Mouse (Mus musculus) limb, embryonic 12.5 days (tissue): ENCODE measurements around the gene Klf3. TPM values are rescaled to one million over a fixed set of nuclear protein-coding genes. Genes with fewer than 3 reads are reported as not detected.

Source experiments
- ATAC-seq: fragments of 200-750 bp; cut with Nextera tagmentation; 2 replicates; pipeline ENCODE4 v1.8.0; 2017; ENCODE audit warnings: low read depth, moderate TSS enrichment; ENCODE audit not compliant: insufficient number of reproducible peaks, insufficient read depth, low FRiP score, low TSS enrichment
- H3K27ac ChIP-seq: fragments of 300-500 bp; sonication (generic); 2 replicates; pipeline ENCODE4 v1.5.1; 2016; ENCODE audit warnings: mild to moderate bottlenecking, moderate library complexity
- H3K27me3 ChIP-seq: fragments of 300-500 bp; sonication (generic); 2 replicates; pipeline ENCODE4 v1.6.1; 2016; ENCODE audit warnings: mild to moderate bottlenecking, moderate library complexity
- H3K36me3 ChIP-seq: fragments of 300-500 bp; sonication (generic); 2 replicates; pipeline ENCODE4 v1.6.1; 2016; ENCODE audit warnings: mild to moderate bottlenecking, moderate library complexity
- H3K4me1 ChIP-seq: fragments of 300-500 bp; sonication (generic); replicated peaks from 2 replicates; pipeline ENCODE4 v1.6.1; 2016
- H3K4me2 ChIP-seq: fragments of 300-500 bp; sonication (generic); 2 replicates; pipeline ENCODE4 v1.6.1; 2016; ENCODE audit warnings: mild to moderate bottlenecking, moderate library complexity
- H3K4me3 ChIP-seq: fragments of 300-500 bp; sonication (generic); replicated peaks from 2 replicates; pipeline ENCODE4 v1.5.1; 2016; ENCODE audit warnings: mild to moderate bottlenecking
- H3K9ac ChIP-seq: fragments of 300-500 bp; sonication (generic); replicated peaks from 2 replicates; pipeline ENCODE4 v1.6.1; 2016; ENCODE audit warnings: mild to moderate bottlenecking, moderate library complexity
- H3K9me3 ChIP-seq: fragments of 300-500 bp; sonication (generic); 2 replicates; pipeline ENCODE4 v1.6.1; 2016; ENCODE audit warnings: mild to moderate bottlenecking, moderate library complexity
- WGBS: fragments of 180-500 bp; shearing (Covaris S2); methylation state at CpG from one replicate; pipeline ENCODE4 v1.1.7; 2016; 5-methylcytosine and 5-hydroxymethylcytosine counted together
- polyA plus RNA-seq: library from polyadenylated mRNA; unstranded; fragments of >200 nt; fragmentation: Nextera tagmentation; extraction: Ambion mirVana; gene quantifications from 2 replicates; pipeline ENCODE4 v1.2.1, GENCODE M21; 2016

Klf3 gene
- polyA plus RNA-seq, 1 experiment from 2014 or later = 37.8 TPM

- Histone ChIP-seq H3K4me2 (no peak overlapping the region), H3K4me1 (no peaks in the 10 kb centered on the region), H3K36me3 (peaks cover 12% of the 10 kb centered on the region), H3K27ac (no peak overlapping the region), H3K9ac (no peak overlapping the region), H3K9me3 (no peaks in the 10 kb centered on the region), H3K27me3 (no peaks in the 10 kb centered on the region), H3K4me3 (no peak overlapping the region)
- ATAC-seq = no peak
- 88% methylated on average over 4 of the region's 4 CpGs for WGBS
Measured at GRCm38 (mm10) chr5:64835295-64835694, 32.1 kb downstream of the Klf3 start.

GRCm38 (mm10) chr5:64839016-64839599, 35.9 kb downstream of the Klf3 start:
- Histone ChIP-seq H3K9me3 (peaks cover 9% of the 10 kb centered on the region), H3K4me2 (no peak overlapping the region), H3K9ac (no peak overlapping the region), H3K27me3 (no peaks in the 10 kb centered on the region), H3K27ac (no peak overlapping the region), H3K36me3 (no peaks in the 10 kb centered on the region), H3K4me3 (no peak overlapping the region), H3K4me1 (no peaks in the 10 kb centered on the region)
- 84% methylated on average over 6 of the region's 6 CpGs for WGBS
- ATAC-seq = no peak

DNA sequence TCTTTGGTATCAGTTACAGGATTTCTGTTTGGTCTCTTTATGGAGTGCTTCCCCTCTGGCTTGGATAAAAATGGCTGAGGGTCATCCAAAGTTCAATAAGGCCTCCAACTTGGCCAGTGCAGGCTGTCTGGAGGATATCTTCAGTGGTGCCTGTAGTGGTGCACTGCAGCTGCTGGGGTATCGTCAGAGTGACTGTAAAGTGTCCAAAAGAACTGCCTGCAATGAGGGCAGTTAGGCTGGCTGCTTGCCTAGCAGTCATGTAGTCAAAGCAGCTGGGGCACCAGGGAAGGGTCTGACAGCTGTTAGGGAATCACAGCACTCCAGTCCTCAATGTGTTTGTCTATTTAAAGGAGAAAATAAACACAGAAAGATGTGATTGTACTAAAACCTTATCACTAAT, 36.9 kb downstream of the Klf3 start:
- whole genome bisulfite sequencing = 31% methylated on average over 1 of the region's 1 CpGs
- Histone ChIP-seq H3K36me3 (no peaks in the 10 kb centered on the region), H3K9ac (no peak overlapping the region), H3K4me3 (no peak overlapping the region), H3K9me3 (peaks cover 12% of the 10 kb centered on the region), H3K4me2 (no peak overlapping the region), H3K27ac (no peak overlapping the region), H3K27me3 (no peaks in the 10 kb centered on the region), H3K4me1 (no peaks in the 10 kb centered on the region)
- ATAC-seq = no peak

- no peaks in the 10 kb centered on the region for H3K27me3 ChIP-seq
- 93% methylated on average over 3 of the region's 3 CpGs for WGBS
Measured at GRCm38 (mm10) chr5:64844622-64845021, 41.4 kb downstream of the Klf3 start.

GRCm38 (mm10) chr5:64847305-64847704, 44.1 kb downstream of the Klf3 start:
- Histone ChIP-seq H3K4me1 (no peaks in the 10 kb centered on the region), H3K9me3 (peaks cover 12% of the 10 kb centered on the region), H3K4me3 (no peak overlapping the region), H3K27me3 (no peaks in the 10 kb centered on the region), H3K36me3 (no peaks in the 10 kb centered on the region), H3K4me2 (no peak overlapping the region), H3K9ac (no peak overlapping the region), H3K27ac (no peak overlapping the region)
- WGBS = 85% methylated on average over 2 of the region's 2 CpGs
- ATAC-seq = no peak

More at GRCm38 (mm10) chr5:64844622-64845021, 41.4 kb downstream of the Klf3 start:
- peaks cover 12% of the 10 kb centered on the region for H3K9me3 ChIP-seq
- H3K36me3 ChIP-seq = no peaks in the 10 kb centered on the region
- no peak overlapping the region for H3K4me3 ChIP-seq
- H3K4me1 ChIP-seq = no peaks in the 10 kb centered on the region
- H3K4me2 ChIP-seq = no peak overlapping the region
- no peak overlapping the region for H3K27ac ChIP-seq
- no peak for ATAC-seq
- no peak overlapping the region for H3K9ac ChIP-seq

- no peak overlapping the region for H3K4me2 ChIP-seq
- H3K27me3 ChIP-seq = no peaks in the 10 kb centered on the region
- H3K27ac ChIP-seq = no peak overlapping the region
- no peaks in the 10 kb centered on the region for H3K36me3 ChIP-seq
- no peak for ATAC-seq
- 83% methylated on average over 7 of the region's 7 CpGs for WGBS
- H3K9me3 ChIP-seq = no peaks in the 10 kb centered on the region; the same call in 1 of the 2 replicates
- H3K4me3 ChIP-seq = no peak overlapping the region
- H3K9ac ChIP-seq = no peak overlapping the region
- peaks cover 10% of the 10 kb centered on the region for H3K4me1 ChIP-seq
Measured at GRCm38 (mm10) chr5:64849892-64850291, 46.7 kb downstream of the Klf3 start.

DNA sequence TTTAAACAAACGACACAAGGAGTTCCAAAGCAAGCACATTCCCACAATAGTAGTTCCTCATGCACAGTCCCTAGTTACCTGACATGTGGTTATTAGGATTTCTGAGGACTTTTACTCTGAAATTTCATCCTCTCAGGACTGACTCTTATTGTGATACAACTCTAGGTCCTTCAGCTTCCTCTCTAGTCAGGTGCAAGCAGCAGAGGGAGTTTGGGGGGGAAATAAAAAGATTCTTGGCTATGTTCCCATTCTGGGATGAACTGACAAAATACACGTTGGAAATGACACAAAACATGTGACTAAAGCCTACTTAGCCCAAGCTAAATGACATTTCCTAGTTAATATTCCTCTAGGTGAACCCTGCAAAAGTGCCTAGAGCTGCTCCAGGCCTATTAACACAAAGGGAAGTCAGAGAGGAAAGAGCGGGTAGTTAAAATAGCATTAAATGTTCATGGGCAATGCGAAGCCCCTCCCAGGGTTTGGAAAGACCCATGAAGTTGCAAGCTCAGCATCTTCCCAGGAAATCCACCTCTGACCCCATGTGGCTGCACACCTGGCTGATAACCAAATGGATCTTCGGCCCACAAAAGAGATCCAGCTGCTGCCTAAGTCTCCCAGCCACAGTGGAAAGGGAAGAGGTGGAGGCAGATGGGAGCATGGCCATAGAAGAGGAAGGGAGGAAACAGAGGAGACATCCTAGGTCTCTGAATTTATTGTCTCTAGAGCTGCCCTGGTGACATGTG, 49.6 kb downstream of the Klf3 start:
- Histone ChIP-seq H3K4me2 (no peak overlapping the region), H3K4me1 (peaks cover 10% of the 10 kb centered on the region), H3K4me3 (no peak overlapping the region), H3K9ac (no peak overlapping the region), H3K27me3 (no peaks in the 10 kb centered on the region), H3K27ac (peak overlapping the region; percentile 73; the same call in 1 of the 2 replicates), H3K36me3 (no peaks in the 10 kb centered on the region), H3K9me3 (peaks cover 4% of the 10 kb centered on the region; the same call in 1 of the 2 replicates)
- 46% methylated on average over 5 of the region's 5 CpGs for WGBS
- no peak for ATAC-seq

DNA sequence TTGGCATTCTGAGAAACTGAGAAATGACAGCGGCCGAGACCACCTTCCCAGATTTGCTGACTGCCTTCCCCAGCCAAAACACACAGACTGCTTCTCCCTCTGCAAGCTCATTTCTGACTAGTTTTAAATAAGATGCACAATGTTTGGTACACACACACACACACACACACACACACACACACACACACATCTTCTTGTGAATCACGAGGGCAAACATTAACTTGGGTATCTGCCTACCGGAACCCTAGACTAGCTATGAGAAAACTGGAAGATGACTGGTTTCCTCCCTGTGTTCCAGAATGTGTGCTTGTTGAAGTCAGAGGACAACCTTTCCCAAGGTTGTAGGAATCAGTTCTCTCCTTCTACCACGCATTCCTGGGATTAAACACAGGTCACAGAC, 50.2 kb downstream of the Klf3 start:
- H3K36me3 ChIP-seq = no peaks in the 10 kb centered on the region
- H3K27me3 ChIP-seq = no peaks in the 10 kb centered on the region
- H3K9ac ChIP-seq = no peak overlapping the region
- ATAC-seq = no peak
- 88% methylated on average over 5 of the region's 5 CpGs for WGBS
- H3K9me3 ChIP-seq = peaks cover 4% of the 10 kb centered on the region; the same call in 1 of the 2 replicates
- H3K4me3 ChIP-seq = no peak overlapping the region
- peak overlapping the region; percentile 73; the same call in 1 of the 2 replicates for H3K27ac ChIP-seq
- H3K4me2 ChIP-seq = no peak overlapping the region
- H3K4me1 ChIP-seq = peaks cover 10% of the 10 kb centered on the region

GRCm38 (mm10) chr5:64855199-64855598, 52.0 kb downstream of the Klf3 start:
- no peak overlapping the region for H3K4me3 ChIP-seq
- ATAC-seq = no peak
- H3K27ac ChIP-seq = no peak overlapping the region
- H3K36me3 ChIP-seq = no peaks in the 10 kb centered on the region
- H3K9ac ChIP-seq = no peak overlapping the region
- H3K4me1 ChIP-seq = peaks cover 10% of the 10 kb centered on the region
- H3K27me3 ChIP-seq = no peaks in the 10 kb centered on the region
- no peak overlapping the region for H3K4me2 ChIP-seq
- H3K9me3 ChIP-seq = peaks cover 4% of the 10 kb centered on the region; the same call in 1 of the 2 replicates

- H3K36me3 ChIP-seq = no peaks in the 10 kb centered on the region
- ATAC-seq = no peak
- H3K4me2 ChIP-seq = no peak overlapping the region
- H3K4me3 ChIP-seq = no peak overlapping the region
- no peak overlapping the region for H3K9ac ChIP-seq
- WGBS = 69% methylated on average over 5 of the region's 5 CpGs
- no peaks in the 10 kb centered on the region for H3K27me3 ChIP-seq
- H3K9me3 ChIP-seq = peaks cover 3% of the 10 kb centered on the region; the same call in 1 of the 2 replicates
- peaks cover 23% of the 10 kb centered on the region for H3K4me1 ChIP-seq
- peak overlapping the region; percentile 66; the same call in 1 of the 2 replicates for H3K27ac ChIP-seq
Measured at GRCm38 (mm10) chr5:64860900-64861470, 57.8 kb downstream of the Klf3 start.

- Histone ChIP-seq H3K9ac (0 out of 2 replicates have a peak overlapping the region, but pooled peaks have one; percentile 23), H3K4me2 (no peak overlapping the region), H3K4me1 (peaks cover 23% of the 10 kb centered on the region), H3K4me3 (no peak overlapping the region), H3K27me3 (no peaks in the 10 kb centered on the region), H3K9me3 (no peaks in the 10 kb centered on the region), H3K36me3 (no peaks in the 10 kb centered on the region), H3K27ac (peak overlapping the region; percentile 66)
- no peak for ATAC-seq
- 71% methylated on average over 17 of the region's 17 CpGs for WGBS
Measured at GRCm38 (mm10) chr5:64861471-64862199, 58.4 kb downstream of the Klf3 start.
